Mouse (Mus musculus) T-helper 1 cell (primary cell): ENCODE results near the gene Papolb.

ENCODE experiments used
- in situ Hi-C: fragments of 300-600 bp; cut with MboI, MseI; formaldehyde crosslinking; loops from one replicate; pipeline ENCODE4 v1.15.1; 2025; ENCODE audit warnings: high pct_unique_total_duplicates

Papolb gene

GRCm38 (mm10) chr5:142520360-142520759, 9.5 kb downstream of the Papolb start:
- in situ Hi-C loops = no loop called here

DNA sequence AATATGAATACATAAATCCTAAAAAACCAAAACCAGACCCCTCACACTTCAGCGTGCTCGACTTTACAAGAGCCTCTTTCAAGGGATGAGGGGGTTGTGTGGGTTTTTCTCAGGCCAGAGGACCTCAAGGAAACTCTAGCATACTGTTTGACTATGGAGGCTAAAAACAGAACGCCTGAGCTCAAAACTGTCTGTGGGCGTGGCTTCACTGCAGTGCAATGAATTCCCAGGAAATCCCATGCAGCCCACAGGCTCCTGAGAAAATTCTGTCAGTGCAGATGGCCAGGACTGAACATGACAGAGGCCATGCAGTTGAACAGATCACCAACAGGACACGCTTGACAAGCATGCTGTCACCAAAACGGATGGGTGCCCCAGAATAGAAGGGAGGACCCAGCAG, 10.9 kb downstream of the Papolb start:
- in situ Hi-C loops = no loop called here

GRCm38 (mm10) chr5:142512112-142512511, 17.8 kb downstream of the Papolb start:
- in situ Hi-C loops = no loop called here

GRCm38 (mm10) chr5:142510061-142510414, 19.8 kb downstream of the Papolb start:
- in situ Hi-C loops = no loop called here

GRCm38 (mm10) chr5:142509141-142510060, 20.5 kb downstream of the Papolb start:
- in situ Hi-C loops = no loop called here

DNA sequence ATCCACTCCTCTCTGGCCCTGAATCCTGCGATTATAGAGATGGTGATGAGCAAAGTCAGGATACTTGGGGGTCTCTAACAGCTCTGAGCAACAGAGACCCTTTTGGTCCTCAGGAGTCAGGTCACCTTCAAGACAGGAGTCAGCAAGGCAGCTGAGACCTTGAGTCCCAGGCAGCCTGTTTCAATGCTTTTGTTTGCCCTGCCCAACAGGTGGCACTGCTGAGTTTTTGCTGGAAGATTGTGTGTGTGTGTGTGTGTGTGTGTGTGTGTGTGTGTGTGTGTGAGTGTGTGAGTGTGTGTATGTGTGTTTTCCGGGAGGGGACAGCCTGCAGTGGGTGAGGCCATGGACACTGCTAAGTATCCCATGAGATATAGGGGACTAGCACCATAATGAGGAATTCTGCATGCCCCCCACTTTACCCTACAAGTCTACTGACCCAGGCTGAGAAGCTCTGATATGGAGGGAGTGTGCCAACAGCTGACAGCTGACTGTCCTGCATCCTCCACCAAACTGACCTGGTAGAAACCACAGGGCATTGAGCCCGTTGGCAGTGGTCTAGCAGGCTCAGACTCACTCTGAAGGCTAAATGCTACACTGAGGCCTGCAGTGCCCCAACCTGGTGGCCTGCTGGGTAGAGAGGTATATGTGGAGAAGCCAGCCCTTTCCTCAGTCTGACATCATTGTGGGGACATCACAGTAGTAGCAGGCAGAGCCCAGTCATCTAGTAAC, 24.0 kb downstream of the Papolb start:
- in situ Hi-C loops = no loop called here

- in situ Hi-C loops = no loop called here
Measured at GRCm38 (mm10) chr5:142504175-142504574, 25.7 kb downstream of the Papolb start.

- in situ Hi-C loops = no loop called here
Measured at GRCm38 (mm10) chr5:142502414-142502813, 27.5 kb downstream of the Papolb start.

DNA sequence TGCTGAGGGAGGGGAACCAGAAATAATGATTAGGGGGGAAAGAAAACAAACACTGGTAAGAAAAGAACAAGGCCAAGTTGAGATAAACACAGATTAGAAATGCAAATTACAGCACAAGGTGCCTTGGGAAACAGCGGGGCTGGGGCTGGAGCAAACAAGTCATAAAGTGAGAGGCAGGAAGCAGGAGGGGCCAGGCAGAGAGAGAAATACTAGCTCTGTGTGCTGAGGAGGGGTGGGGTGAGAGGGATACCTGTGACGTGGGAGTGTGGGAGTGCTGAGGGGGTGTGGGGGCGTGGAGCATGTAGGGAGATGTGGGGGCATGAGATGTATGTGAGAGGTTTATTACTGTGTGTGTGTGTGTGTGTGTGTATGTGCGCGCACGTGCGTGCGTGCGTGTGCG, 29.0 kb downstream of the Papolb start:
- in situ Hi-C loops = no loop called here

GRCm38 (mm10) chr5:142498964-142499363, 30.9 kb downstream of the Papolb start:
- in situ Hi-C loops = no loop called here

GRCm38 (mm10) chr5:142495321-142496096, 34.4 kb downstream of the Papolb start:
- in situ Hi-C loops = no loop called here

DNA sequence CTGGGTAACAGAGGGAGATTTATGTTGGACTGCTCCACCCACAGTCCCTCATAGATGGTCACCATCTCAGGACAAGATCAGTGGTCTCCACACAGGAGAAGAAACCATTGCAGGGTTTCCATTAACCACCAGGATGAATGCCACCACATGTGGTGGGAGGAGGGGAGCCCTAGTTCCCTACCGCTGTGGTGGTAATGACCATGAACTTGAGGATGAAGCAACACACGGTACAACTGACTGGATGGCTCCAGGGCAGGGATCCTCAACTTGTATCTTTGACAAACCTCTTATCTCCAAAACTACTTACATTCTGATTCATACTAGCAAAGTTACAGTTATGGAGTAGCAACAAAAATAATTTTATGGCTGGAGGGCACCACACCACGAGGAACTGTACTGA, 36.6 kb downstream of the Papolb start:
- in situ Hi-C loops = no loop called here

DNA sequence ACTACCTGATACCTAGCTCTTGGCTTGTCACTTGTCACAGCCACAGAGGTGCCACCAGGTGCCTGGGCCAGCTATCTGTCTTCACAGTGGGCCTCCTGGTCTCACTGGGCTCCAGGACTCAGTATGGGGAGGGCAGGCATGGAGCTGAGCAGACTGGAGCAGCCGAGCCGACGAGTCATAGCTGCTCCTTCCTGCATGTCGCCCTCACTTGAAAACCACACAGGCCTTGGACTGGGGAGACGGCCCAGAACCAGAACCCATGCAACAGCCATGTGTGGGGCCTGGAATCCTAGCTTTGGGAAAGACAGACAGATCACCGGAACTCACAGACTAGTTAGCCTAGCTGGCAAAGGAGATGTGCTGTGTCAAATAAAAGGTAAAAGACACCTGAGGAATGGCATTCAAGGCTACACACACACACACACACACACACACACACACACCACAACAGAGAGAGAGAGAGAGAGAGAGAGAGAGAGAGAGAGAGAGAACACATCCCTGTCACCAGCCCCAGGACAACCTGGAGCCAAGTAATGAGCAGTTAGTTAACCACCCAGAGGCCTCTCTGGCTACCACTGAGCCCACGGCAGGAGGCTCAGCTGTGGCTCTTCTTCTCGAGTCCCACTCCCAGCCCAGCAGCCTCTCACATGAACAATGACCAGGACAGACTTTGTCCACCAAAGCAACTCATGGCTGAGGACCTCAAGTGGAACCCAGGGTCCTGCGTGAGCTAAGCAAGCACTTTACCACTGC, 39.7 kb downstream of the Papolb start:
- in situ Hi-C loops = loop anchor here (10.0 kb wide), 1 partner anchor 715 kb away; no protein-coding TSS in a partner anchor

DNA sequence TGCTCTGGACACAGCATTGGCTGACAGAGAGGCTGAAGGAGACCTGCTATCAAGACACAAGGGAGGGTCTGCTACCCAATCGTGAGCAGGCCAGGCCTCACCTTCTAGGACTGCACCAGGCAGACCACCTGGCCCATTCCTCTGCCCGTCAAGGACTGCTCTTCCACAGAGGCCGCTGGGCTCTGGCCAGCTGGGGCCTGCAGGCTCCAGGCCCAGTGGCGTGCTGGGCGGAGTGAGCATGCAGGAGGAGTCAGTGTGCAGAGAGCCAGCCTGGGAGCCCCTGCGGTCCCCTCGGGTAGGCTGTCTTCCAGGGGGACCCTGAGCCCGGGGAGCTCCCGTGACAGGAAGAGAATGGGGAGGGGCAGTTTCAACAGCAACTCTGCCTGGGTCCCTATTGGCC, 43.2 kb downstream of the Papolb start:
- in situ Hi-C loops = loop anchor here (10.0 kb wide), 1 partner anchor 718 kb away; no protein-coding TSS in a partner anchor

- in situ Hi-C loops = loop anchor here (10.0 kb wide), 1 partner anchor 721 kb away; no protein-coding TSS in a partner anchor
Measured at GRCm38 (mm10) chr5:142483581-142483980, 46.3 kb downstream of the Papolb start.

GRCm38 (mm10) chr5:142482512-142482911, 47.4 kb downstream of the Papolb start:
- in situ Hi-C loops = loop anchor here (10.0 kb wide), 1 partner anchor 722 kb away; no protein-coding TSS in a partner anchor

DNA sequence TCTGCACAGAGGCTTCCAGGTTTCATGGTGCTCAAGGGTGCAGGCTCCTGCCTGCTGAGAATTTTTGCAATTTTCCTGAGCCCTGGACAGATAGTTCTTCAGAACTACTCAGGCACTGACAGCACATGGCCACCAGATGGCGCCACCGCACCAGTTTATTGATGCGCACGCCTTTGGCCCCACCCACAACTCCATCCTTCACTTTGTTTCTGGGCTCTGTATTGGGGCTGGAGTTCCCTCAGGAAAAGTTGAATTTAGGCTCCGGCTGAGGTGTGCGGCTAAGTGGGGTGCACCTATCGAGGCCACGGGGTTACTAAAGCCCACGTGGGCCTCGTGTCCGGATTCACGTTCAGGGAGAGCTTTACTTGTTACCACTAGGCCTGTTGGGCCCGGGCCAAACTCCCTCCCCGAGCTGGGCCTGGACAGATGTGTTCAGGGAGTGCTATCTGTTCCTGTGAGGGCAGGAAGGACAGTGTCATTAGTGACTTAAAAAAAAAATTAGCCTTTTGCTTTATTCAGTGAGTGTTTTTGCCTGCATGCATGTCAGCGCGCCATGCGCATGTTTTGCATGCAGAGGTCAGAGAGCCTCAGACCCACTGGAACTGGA, 50.9 kb downstream of the Papolb start:
- in situ Hi-C loops = loop anchor here (5.0 kb wide), 1 partner anchor 238 kb away; no protein-coding TSS in a partner anchor

DNA sequence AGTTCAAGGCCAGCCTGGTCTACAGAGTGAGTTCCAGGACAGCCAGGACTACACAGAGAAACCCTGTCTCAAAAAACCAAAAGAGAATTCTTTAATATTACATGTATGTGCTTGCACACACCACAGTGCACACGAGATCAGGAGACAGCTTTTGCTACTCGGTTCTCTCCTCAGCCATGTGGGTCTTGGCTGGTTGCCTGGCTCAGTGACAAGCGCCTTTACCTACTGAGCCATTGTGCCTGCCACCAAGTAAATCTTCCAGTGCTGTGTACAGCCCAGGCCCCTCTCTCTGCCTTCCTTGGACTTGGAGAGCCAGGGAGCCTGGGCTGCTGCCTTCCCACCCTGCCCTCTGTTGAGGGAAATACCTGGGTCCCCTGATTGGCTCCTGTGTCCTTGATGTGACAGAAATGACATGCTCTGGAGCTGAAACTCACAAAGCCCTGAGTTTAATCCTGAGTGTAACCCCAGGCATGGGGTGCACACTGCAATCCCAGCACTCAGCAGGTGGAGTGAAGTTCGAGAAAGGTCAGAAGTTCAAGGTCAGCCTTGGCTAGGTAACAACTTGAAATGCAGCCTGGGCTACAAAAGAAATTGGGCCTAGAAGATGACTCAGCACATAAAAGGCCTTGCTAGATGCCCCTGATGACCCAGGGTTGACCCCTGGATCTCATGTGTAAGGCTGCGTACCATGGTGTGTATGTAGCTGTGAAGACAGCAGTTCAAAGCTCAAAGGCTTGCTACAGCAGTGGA, 51.8 kb downstream of the Papolb start:
- in situ Hi-C loops = loop anchor here (5.0 kb wide), 1 partner anchor 239 kb away; no protein-coding TSS in a partner anchor

- in situ Hi-C loops = loop anchor here (5.0 kb wide), 1 partner anchor 240 kb away; no protein-coding TSS in a partner anchor
Measured at GRCm38 (mm10) chr5:142477346-142477745, 52.5 kb downstream of the Papolb start.
